Mouse (Mus musculus) G1E (cell line): ENCODE data around the gene Grid2.

Experiments
- CTCF ChIP-seq: IDR thresholded peaks from 2 replicates; pipeline ENCODE4 v1.5.1; 2012; ENCODE audit warnings: low read depth, low read length, inconsistent platforms, mixed read lengths
- GATA1 ChIP-seq: IDR thresholded peaks from 2 replicates; pipeline ENCODE4 v1.6.1; 2012; ENCODE audit warnings: borderline replicate concordance, low read length, inconsistent platforms, mixed read lengths
- GATA2 ChIP-seq: IDR thresholded peaks from 2 replicates; pipeline ENCODE4 v1.6.1; 2012; ENCODE audit warnings: low read depth, low read length, inconsistent platforms, borderline replicate concordance
- POLR2AphosphoS5 ChIP-seq: IDR thresholded peaks from 2 replicates; pipeline ENCODE4 v1.6.1; 2012; ENCODE audit warnings: low read depth, low read length, inconsistent platforms; ENCODE audit not compliant: insufficient replicate concordance
- TAL1 ChIP-seq: conservative IDR thresholded peaks from 2 replicates; pipeline ENCODE4 v1.6.1; 2012; ENCODE audit warnings: low read depth, low read length, inconsistent platforms, mixed read lengths

DNA sequence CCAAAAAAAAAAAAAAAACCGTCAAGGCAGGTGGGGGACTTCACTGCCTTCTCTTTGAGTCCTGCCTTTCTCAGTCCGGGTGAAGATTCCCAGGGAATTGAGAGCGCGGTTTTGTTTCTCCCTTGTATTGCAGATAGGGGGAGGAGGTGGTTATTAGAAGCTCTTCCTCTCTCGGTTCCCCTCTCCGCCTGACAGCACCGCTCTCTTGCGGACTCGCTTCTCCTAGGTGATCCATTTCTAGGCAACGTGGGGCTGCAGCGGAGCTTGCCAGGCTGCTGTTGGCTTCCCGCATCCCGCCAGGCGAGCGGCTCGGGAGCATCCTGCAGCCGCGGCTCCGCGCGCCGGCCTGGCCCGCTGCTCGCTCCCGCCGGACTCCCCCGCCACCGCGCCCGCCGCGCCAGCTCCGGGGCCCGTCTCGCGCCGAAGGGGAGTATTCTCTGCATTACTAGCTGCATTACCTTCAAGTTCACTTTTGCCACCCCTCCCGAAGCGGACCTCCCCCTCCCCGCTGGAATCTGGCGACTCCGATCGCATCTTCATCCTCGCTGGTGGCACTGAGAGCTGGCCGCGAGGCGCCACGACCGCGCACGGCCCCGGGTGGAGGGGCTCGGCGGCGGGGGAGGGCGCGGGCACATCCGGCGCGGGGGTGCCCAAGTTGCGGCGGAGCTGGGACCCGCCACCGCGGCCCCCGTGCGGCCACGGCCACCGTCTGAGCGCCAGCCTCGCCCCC, at the start of gene Grid2:
- TF ChIP-seq TAL1 = no peak
- no peak for TF ChIP-seq CTCF
- no peak for TF ChIP-seq GATA1
- TF ChIP-seq POLR2AphosphoS5 = no peak
- TF ChIP-seq GATA2 = no peak
